Mouse (Mus musculus) right cerebral cortex, postnatal 4 days (tissue): ENCODE measurements at regions not wholly inside any gene's neighbourhood (a gene's known extent, or its start where the extent isn't known, plus 50 kb on each side); places are given as distances from the start of the nearest gene placed in this dataset.
A peak's percentile ranks its signal among the peaks of the same experiment; 100 is the strongest.

Experiments
- DNase-seq: peaks from one replicate; pipeline ENCODE4 v3.0.0-alpha.2; 2022

GRCm38 (mm10) chr15:28823526-28823925 is 620.0 kb downstream of the Dnah5 start:
- DNase-seq = no peak

DNA sequence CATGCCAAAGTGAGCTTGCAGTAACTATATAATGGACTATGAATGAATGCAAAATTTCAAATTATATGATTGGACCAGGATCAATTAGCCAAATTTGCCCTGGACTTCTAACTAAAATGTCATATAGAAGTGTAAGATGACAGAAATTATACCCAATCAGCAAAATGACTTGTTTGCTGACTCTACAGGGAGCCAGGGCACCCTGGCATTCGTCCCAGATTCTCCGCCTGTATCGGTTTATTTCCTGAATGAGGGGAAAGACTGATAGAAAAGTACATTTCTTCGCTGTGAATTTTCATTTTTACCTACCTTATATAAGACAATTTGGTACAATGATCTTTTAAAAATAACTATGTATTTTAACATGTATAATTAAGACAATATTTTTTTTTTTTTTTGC is 631.3 kb downstream of the Dnah5 start:
- peak; percentile 11 for DNase-seq

GRCm38 (mm10) chr15:28840322-28840721 is 636.8 kb downstream of the Dnah5 start:
- DNase-seq = no peak

DNA sequence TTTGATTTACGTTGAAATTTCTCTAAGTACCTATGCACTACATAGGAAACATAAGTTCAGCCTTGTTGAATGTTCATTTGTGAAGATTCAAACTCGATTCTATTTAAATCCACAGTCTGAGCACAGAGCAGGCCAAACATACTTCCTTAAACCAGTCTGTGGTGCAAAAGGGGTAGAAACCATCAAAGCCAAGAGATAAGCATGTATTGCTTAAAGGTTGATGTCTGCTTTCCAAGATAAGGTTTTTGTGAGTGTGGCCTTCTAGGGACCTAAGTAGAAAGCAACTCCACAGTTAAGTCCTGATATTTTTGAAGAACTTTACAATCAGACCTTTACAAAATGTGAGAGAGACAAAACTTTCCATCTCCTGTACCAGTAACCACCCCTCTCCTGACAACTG is 652.9 kb downstream of the Dnah5 start:
- DNase-seq = no peak

DNA sequence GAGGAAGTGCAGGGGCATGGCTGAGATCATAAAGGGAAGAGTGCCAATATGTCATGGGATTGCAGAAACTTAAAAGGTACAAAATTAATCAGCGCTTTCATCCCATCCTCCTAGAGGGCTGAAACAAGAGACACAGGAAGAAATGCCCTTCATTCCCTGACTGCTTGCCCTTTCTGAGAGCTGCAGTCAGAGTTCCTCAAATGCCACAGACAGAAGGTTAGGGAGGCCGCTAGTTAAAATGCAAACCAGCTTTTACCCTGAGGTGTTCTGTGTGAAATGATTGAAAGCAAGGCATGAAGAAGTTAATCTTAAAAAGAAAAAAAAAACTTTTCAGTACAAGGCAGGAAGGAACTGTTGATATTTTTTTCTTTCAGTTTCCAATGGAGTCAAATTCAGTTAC is 654.6 kb downstream of the Dnah5 start:
- no peak for DNase-seq

GRCm38 (mm10) chr15:28864101-28864500 is 660.5 kb downstream of the Dnah5 start:
- DNase-seq = no peak

DNA sequence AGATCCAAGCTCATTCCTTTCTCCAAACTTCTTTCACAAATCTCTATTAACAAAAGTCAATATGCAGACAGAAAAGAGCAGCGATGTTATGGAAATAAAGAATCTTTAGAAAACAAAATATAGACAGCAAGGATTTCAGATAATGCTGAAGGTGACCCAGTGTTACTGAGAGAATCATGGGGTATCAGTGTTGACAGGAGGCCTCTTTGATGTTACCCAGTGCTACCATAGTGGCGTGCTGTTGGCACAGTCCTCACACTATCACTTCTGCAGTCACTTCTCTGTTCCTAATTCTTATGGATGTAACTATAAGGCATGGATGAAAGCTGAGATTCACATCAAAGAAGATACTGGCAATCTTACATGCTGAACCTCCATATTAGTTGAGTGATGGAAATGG is 661.4 kb downstream of the Dnah5 start:
- no peak for DNase-seq

GRCm38 (mm10) chr15:28873001-28873400 is 669.4 kb downstream of the Dnah5 start:
- no peak for DNase-seq

- no peak for DNase-seq
Observed at GRCm38 (mm10) chr15:28896248-28896808, 692.8 kb downstream of the Dnah5 start.

DNA sequence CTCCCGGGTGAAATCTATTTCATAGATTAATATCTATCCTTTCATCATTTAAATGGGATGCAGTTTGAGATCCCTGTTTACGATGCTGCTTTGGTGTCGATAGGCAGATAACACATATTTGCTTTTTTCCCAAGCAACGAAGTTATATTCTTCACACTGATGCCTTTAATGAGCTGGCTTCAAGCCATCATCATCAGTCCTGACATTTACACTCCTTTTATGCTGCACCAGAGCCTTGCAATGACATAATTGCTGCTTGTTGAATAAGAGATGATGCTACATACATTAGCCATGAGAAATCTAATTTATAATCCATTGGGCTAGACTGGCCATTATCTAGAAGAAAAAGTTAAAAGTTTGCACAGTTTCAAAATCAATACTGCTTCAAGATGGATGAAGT is 718.9 kb downstream of the Dnah5 start:
- DNase-seq = no peak

GRCm38 (mm10) chr15:28948245-28948644 is 744.7 kb downstream of the Dnah5 start:
- no peak for DNase-seq
